Mouse (Mus musculus): ENCODE results near the gene Qtrt2. TPM values are rescaled to one million over a fixed set of nuclear protein-coding genes. Genes with fewer than 3 reads are reported as not detected.

Gene Qtrt2
- polyA plus RNA-seq, 1 experiment from 2014 or later = 13.4 TPM

- no peak for ATAC-seq
- 49% methylated on average over 3 of the region's 3 CpGs for WGBS (ENCODE audit: insufficient replicate concordance)
- no peaks in the 10 kb centered on the region for H3K4me1 ChIP-seq
- no peaks in the 10 kb centered on the region for H3K9me3 ChIP-seq (replicated peaks)
- H3K4me3 ChIP-seq = no peak overlapping the region
- H3K9ac ChIP-seq = no peak overlapping the region
- H3K36me3 ChIP-seq = no peaks in the 10 kb centered on the region
- H3K27ac ChIP-seq = no peak overlapping the region
- no peak overlapping the region for H3K4me2 ChIP-seq
- H3K27me3 ChIP-seq (replicated peaks) = no peaks in the 10 kb centered on the region
Measured at GRCm38 (mm10) chr16:43922630-43923029, 4.0 kb downstream of the Qtrt2 start.

GRCm38 (mm10) chr16:43922024-43922423 is 4.6 kb downstream of the Qtrt2 start:
- no peak for ATAC-seq

GRCm38 (mm10) chr16:43918867-43919266 is 7.7 kb downstream of the Qtrt2 start:
- no peak overlapping the region for H3K27ac ChIP-seq

More at GRCm38 (mm10) chr16:43922024-43922423, 4.6 kb downstream of the Qtrt2 start:
- H3K4me2 ChIP-seq = no peak overlapping the region
- no peak overlapping the region for H3K9ac ChIP-seq
- WGBS (ENCODE audit: insufficient replicate concordance) = 82% methylated on average over 2 of the region's 2 CpGs
- H3K4me1 ChIP-seq = no peaks in the 10 kb centered on the region
- H3K36me3 ChIP-seq = no peaks in the 10 kb centered on the region
- H3K9me3 ChIP-seq (replicated peaks) = no peaks in the 10 kb centered on the region
- no peak overlapping the region for H3K27ac ChIP-seq
- no peak overlapping the region for H3K4me3 ChIP-seq
- no peaks in the 10 kb centered on the region for H3K27me3 ChIP-seq (replicated peaks)

GRCm38 (mm10) chr16:43908881-43909280 is 17.7 kb downstream of the Qtrt2 start:
- no peak overlapping the region for H3K4me3 ChIP-seq
- no peak overlapping the region for H3K27ac ChIP-seq
- 69% methylated on average over 2 of the region's 2 CpGs for WGBS (ENCODE audit: insufficient replicate concordance)
- H3K9me3 ChIP-seq (replicated peaks) = no peaks in the 10 kb centered on the region
- H3K4me2 ChIP-seq = no peak overlapping the region
- peaks cover 26% of the 10 kb centered on the region for H3K36me3 ChIP-seq
- ATAC-seq = no peak
- H3K9ac ChIP-seq = no peak overlapping the region
- no peaks in the 10 kb centered on the region for H3K27me3 ChIP-seq (replicated peaks)
- no peaks in the 10 kb centered on the region for H3K4me1 ChIP-seq

More at GRCm38 (mm10) chr16:43918867-43919266, 7.7 kb downstream of the Qtrt2 start:
- ATAC-seq = 0 out of 2 replicates have a peak, but pooled peaks have one; percentile 44
- Histone ChIP-seq H3K27me3 (replicated peaks) (no peaks in the 10 kb centered on the region), H3K4me3 (no peak overlapping the region), H3K4me2 (no peak overlapping the region), H3K9ac (no peak overlapping the region), H3K9me3 (replicated peaks) (no peaks in the 10 kb centered on the region), H3K36me3 (no peaks in the 10 kb centered on the region; the same call in 1 of the 2 replicates), H3K4me1 (no peaks in the 10 kb centered on the region)
- WGBS (ENCODE audit: insufficient replicate concordance) = 36% methylated on average over 3 of the region's 3 CpGs

- ATAC-seq = no peak
- H3K36me3 ChIP-seq = peaks cover 3% of the 10 kb centered on the region; the same call in 1 of the 2 replicates
- H3K27me3 ChIP-seq (replicated peaks) = no peaks in the 10 kb centered on the region
- no peaks in the 10 kb centered on the region for H3K9me3 ChIP-seq (replicated peaks)
- H3K4me3 ChIP-seq = no peak overlapping the region
- no peak overlapping the region for H3K9ac ChIP-seq
- H3K27ac ChIP-seq = no peak overlapping the region
- peaks cover 8% of the 10 kb centered on the region; the same call in 1 of the 2 replicates for H3K4me1 ChIP-seq
- H3K4me2 ChIP-seq = no peak overlapping the region
Measured at GRCm38 (mm10) chr16:43900571-43900970, 26.0 kb downstream of the Qtrt2 start.

GRCm38 (mm10) chr16:43900138-43900537 is 26.5 kb downstream of the Qtrt2 start:
- Histone ChIP-seq H3K9ac (no peak overlapping the region), H3K4me3 (no peak overlapping the region), H3K4me2 (no peak overlapping the region), H3K4me1 (peaks cover 8% of the 10 kb centered on the region; the same call in 1 of the 2 replicates), H3K36me3 (peaks cover 3% of the 10 kb centered on the region; the same call in 1 of the 2 replicates), H3K9me3 (replicated peaks) (no peaks in the 10 kb centered on the region), H3K27me3 (replicated peaks) (no peaks in the 10 kb centered on the region), H3K27ac (no peak overlapping the region)
- ATAC-seq = no peak
- WGBS (ENCODE audit: insufficient replicate concordance) = 34% methylated on average over 4 of the region's 4 CpGs

GRCm38 (mm10) chr16:43894501-43894900 is 32.1 kb downstream of the Qtrt2 start:
- no peaks in the 10 kb centered on the region for H3K9me3 ChIP-seq (replicated peaks)
- H3K27me3 ChIP-seq (replicated peaks) = no peaks in the 10 kb centered on the region
- H3K4me2 ChIP-seq = no peak overlapping the region
- H3K4me1 ChIP-seq = peaks cover 9% of the 10 kb centered on the region
- H3K4me3 ChIP-seq = no peak overlapping the region
- H3K9ac ChIP-seq = no peak overlapping the region
- ATAC-seq = no peak
- WGBS (ENCODE audit: insufficient replicate concordance) = 76% methylated on average over 8 of the region's 8 CpGs
- no peak overlapping the region for H3K27ac ChIP-seq
- H3K36me3 ChIP-seq = peaks cover 3% of the 10 kb centered on the region; the same call in 1 of the 2 replicates

GRCm38 (mm10) chr16:43890747-43891336 is 35.8 kb downstream of the Qtrt2 start:
- Histone ChIP-seq H3K27ac (no peak overlapping the region), H3K27me3 (replicated peaks) (no peaks in the 10 kb centered on the region), H3K4me2 (peak overlapping the region; percentile 89), H3K4me3 (peak overlapping the region; percentile 69), H3K4me1 (peaks cover 20% of the 10 kb centered on the region), H3K9ac (0 out of 2 replicates have a peak overlapping the region, but pooled peaks have one; percentile 75), H3K9me3 (replicated peaks) (no peaks in the 10 kb centered on the region), H3K36me3 (peaks cover 7% of the 10 kb centered on the region; the same call in 1 of the 2 replicates)
- 69% methylated on average over 4 of the region's 4 CpGs for WGBS (ENCODE audit: insufficient replicate concordance)
- ATAC-seq = no peak

- WGBS (ENCODE audit: insufficient replicate concordance) = 0% methylated on average over 9 of the region's 9 CpGs
- H3K27me3 ChIP-seq (replicated peaks) = no peaks in the 10 kb centered on the region
- H3K27ac ChIP-seq = peak overlapping the region; percentile 23
- H3K36me3 ChIP-seq = peaks cover 7% of the 10 kb centered on the region; the same call in 1 of the 2 replicates
- H3K4me1 ChIP-seq = peaks cover 20% of the 10 kb centered on the region
- H3K4me2 ChIP-seq = peak overlapping the region; percentile 89
- H3K9ac ChIP-seq = peak overlapping the region; percentile 75
- H3K4me3 ChIP-seq = peak overlapping the region; percentile 69
- H3K9me3 ChIP-seq (replicated peaks) = no peaks in the 10 kb centered on the region
- ATAC-seq = peak; percentile 90
Measured at GRCm38 (mm10) chr16:43890005-43890336, 36.6 kb downstream of the Qtrt2 start.

- peak; percentile 100 for ATAC-seq
- Histone ChIP-seq H3K9ac (peak within 1 kb of the TSS; percentile 75), H3K27ac (peak within 1 kb of the TSS; percentile 53), H3K4me2 (peak within 1 kb of the TSS; percentile 89), H3K9me3 (replicated peaks) (no peaks in the 10 kb centered on the region), H3K4me3 (peak within 1 kb of the TSS; percentile 69), H3K4me1 (peaks cover 20% of the 10 kb centered on the region), H3K27me3 (replicated peaks) (no peaks in the 10 kb centered on the region), H3K36me3 (0 out of 2 replicates have a peak, but pooled peaks cover 4% of the 10 kb centered on the region)
- WGBS (ENCODE audit: insufficient replicate concordance) = under 1% methylated on average over 33 of the region's 33 CpGs
Measured at GRCm38 (mm10) chr16:43889208-43890004, 37.2 kb downstream of the Qtrt2 start, which contains the start of gene Ccdc191. Gene Ccdc191 (plus strand): TSS chr16:43889800.

- no peaks in the 10 kb centered on the region for H3K9me3 ChIP-seq (replicated peaks)
- H3K27ac ChIP-seq = no peak overlapping the region
- no peak overlapping the region for H3K4me3 ChIP-seq
- no peak for ATAC-seq
- H3K9ac ChIP-seq = no peak overlapping the region
- 82% methylated on average over 2 of the region's 2 CpGs for WGBS (ENCODE audit: insufficient replicate concordance)
- no peaks in the 10 kb centered on the region for H3K27me3 ChIP-seq (replicated peaks)
- no peak overlapping the region for H3K4me2 ChIP-seq
- H3K4me1 ChIP-seq = no peaks in the 10 kb centered on the region
- peaks cover 35% of the 10 kb centered on the region for H3K36me3 ChIP-seq
Measured at GRCm38 (mm10) chr16:43882329-43882728, 44.3 kb downstream of the Qtrt2 start.

- Histone ChIP-seq H3K4me3 (no peak overlapping the region), H3K9me3 (replicated peaks) (no peaks in the 10 kb centered on the region), H3K36me3 (peaks cover 37% of the 10 kb centered on the region), H3K9ac (no peak overlapping the region), H3K4me2 (no peak overlapping the region), H3K27ac (no peak overlapping the region), H3K4me1 (no peaks in the 10 kb centered on the region), H3K27me3 (replicated peaks) (no peaks in the 10 kb centered on the region)
- no peak for ATAC-seq
- WGBS (ENCODE audit: insufficient replicate concordance) = 52% methylated on average over 3 of the region's 3 CpGs
Measured at GRCm38 (mm10) chr16:43881636-43882035, 45.0 kb downstream of the Qtrt2 start.
